Mouse (Mus musculus) left cerebral cortex, postnatal 36 days (tissue): ENCODE results near the gene Asna1. TPM values are rescaled to one million over a fixed set of nuclear protein-coding genes. Genes with fewer than 3 reads are reported as not detected.

Experiments
- DNase-seq, 2 experiments: peaks; one replicate each; pipeline ENCODE4 v3.0.0; 2021 to 2022; ENCODE audit warnings: low spot score in 2 of 2, mixed read lengths in 1 of 2
- intact Hi-C: fragments of 180-260 bp; cut with DNase I; formaldehyde crosslinking; loops from one replicate; pipeline ENCODE4 v1.15.1; 2025
- total RNA-seq, 2 experiments: library from RNA; stranded (reverse); gene quantifications; 2 replicates each; pipeline ENCODE4 v1.2.3; 2021

Gene Asna1
- 100 to 1,000 TPM; 119 to 143 TPM for total RNA-seq

- peak; percentile 82 to 83 for DNase-seq
- intact Hi-C loops = loop anchor here (5.0 kb wide), 1 partner anchor 48 kb away; the partner anchor contains the start of gene Junb
Measured at GRCm38 (mm10) chr8:85025098-85025932, at the start of gene Asna1. TSS of gene Asna1 (minus strand) at chr8:85025281.

- intact Hi-C loops = loop anchor here (5.0 to 10.0 kb wide), 2 partner anchors 37 to 220 kb away; partner anchors contain the start of genes Orc6, Tnpo2 and Vps35
Measured at GRCm38 (mm10) chr8:85074617-85075016, 49.5 kb upstream of the Asna1 start.

GRCm38 (mm10) chr8:85074167-85074566, 49.1 kb upstream of the Asna1 start:
- intact Hi-C loops = loop anchor here (5.0 to 10.0 kb wide), 2 partner anchors 37 to 221 kb away; partner anchors contain the start of genes Orc6, Tnpo2 and Vps35
- DNase-seq = no peak

More at GRCm38 (mm10) chr8:85074617-85075016, 49.5 kb upstream of the Asna1 start:
- DNase-seq = no peak

- intact Hi-C loops = loop anchor here (5.0 to 10.0 kb wide), 2 partner anchors 36 to 222 kb away; partner anchors contain the start of genes Orc6, Tnpo2 and Vps35
- no peak for DNase-seq
Measured at GRCm38 (mm10) chr8:85073041-85073612, 48.0 kb upstream of the Asna1 start.

- intact Hi-C loops = loop anchor here (5.0 to 10.0 kb wide), 2 partner anchors 35 to 222 kb away; partner anchors contain the start of genes Orc6, Tnpo2 and Vps35
- DNase-seq = no peak
Measured at GRCm38 (mm10) chr8:85072364-85072929, 47.4 kb upstream of the Asna1 start.

- peak; percentile 88 to 91 for DNase-seq
- intact Hi-C loops = loop anchor here (5.0 to 10.0 kb wide), 2 partner anchors 34 to 223 kb away; partner anchors contain the start of genes Orc6, Tnpo2 and Vps35
Measured at GRCm38 (mm10) chr8:85071514-85072281, 46.6 kb upstream of the Asna1 start, which contains the start of gene Dhps. TSS of gene Dhps (plus strand) at chr8:85071757.

GRCm38 (mm10) chr8:85071041-85071440, 46.0 kb upstream of the Asna1 start:
- intact Hi-C loops = loop anchor here (5.0 to 10.0 kb wide), 2 partner anchors 34 to 224 kb away; partner anchors contain the start of genes Orc6, Tnpo2 and Vps35
- DNase-seq = no peak

GRCm38 (mm10) chr8:85067982-85068381, 42.9 kb upstream of the Asna1 start, which contains the start of gene Gm5741:
TSS of gene Gm5741 (minus strand) at chr8:85067982.
- intact Hi-C loops = no loop called here
- DNase-seq = no peak

- no peak for DNase-seq
- intact Hi-C loops = no loop called here
Measured at GRCm38 (mm10) chr8:85067155-85067554, 42.1 kb upstream of the Asna1 start.

- no peak for DNase-seq
- intact Hi-C loops = no loop called here
Measured at GRCm38 (mm10) chr8:85065213-85065612, 40.1 kb upstream of the Asna1 start.

- intact Hi-C loops = no loop called here
- DNase-seq = no peak
Measured at GRCm38 (mm10) chr8:85062603-85063002, 37.5 kb upstream of the Asna1 start.

GRCm38 (mm10) chr8:85059879-85060616, 35.0 kb upstream of the Asna1 start, which contains the start of gene Fbxw9:
TSS of gene Fbxw9 (plus strand) at chr8:85060055.
- peak; percentile 88 to 91 for DNase-seq
- intact Hi-C loops = no loop called here

GRCm38 (mm10) chr8:85057367-85057766, 32.3 kb upstream of the Asna1 start:
- intact Hi-C loops = no loop called here
- no peak for DNase-seq

GRCm38 (mm10) chr8:85043619-85044018, 18.5 kb upstream of the Asna1 start:
- intact Hi-C loops = no loop called here
- no peak for DNase-seq

GRCm38 (mm10) chr8:85037681-85038531, 12.8 kb upstream of the Asna1 start:
- intact Hi-C loops = loop anchor here (5.0 kb wide), 1 partner anchor 34 kb away; the partner anchor contains the start of gene Dhps
- peak; percentile 54 to 80 for DNase-seq

GRCm38 (mm10) chr8:85037366-85037680, 12.2 kb upstream of the Asna1 start:
- DNase-seq = no peak
- intact Hi-C loops = loop anchor here (5.0 kb wide), 1 partner anchor 35 kb away; the partner anchor contains the start of gene Dhps

GRCm38 (mm10) chr8:85036718-85037365, 11.8 kb upstream of the Asna1 start, which contains the start of gene Tnpo2:
TSS of gene Tnpo2 (plus strand) at chr8:85036915.
- DNase-seq = peak; percentile 90 to 92
- intact Hi-C loops = loop anchor here (5.0 kb wide), 1 partner anchor 35 kb away; the partner anchor contains the start of gene Dhps
